Mouse (Mus musculus): ENCODE measurements at regions not wholly inside any gene's neighbourhood (a gene's known extent, or its start where the extent isn't known, plus 50 kb on each side); places are given as distances from the start of the nearest gene placed in this dataset.

GRCm38 (mm10) chr13:101427426-101428221, 340.4 kb downstream of the Pik3r1 start:
- DNase-seq: no peak

GRCm38 (mm10) chr13:101426461-101426860, 341.6 kb downstream of the Pik3r1 start:
- no peak for DNase-seq

GRCm38 (mm10) chr13:101422082-101422481, 345.9 kb downstream of the Pik3r1 start:
- DNase-seq: no peak

- DNase-seq: no peak
Observed at GRCm38 (mm10) chr13:101419457-101420025, 348.5 kb downstream of the Pik3r1 start.

- DNase-seq: no peak
Observed at GRCm38 (mm10) chr13:101418272-101418671, 349.7 kb downstream of the Pik3r1 start.

- DNase-seq: no peak
Observed at GRCm38 (mm10) chr13:101408885-101409284, 359.1 kb downstream of the Pik3r1 start.

GRCm38 (mm10) chr13:101407633-101408032, 360.4 kb downstream of the Pik3r1 start:
- no peak for DNase-seq

- no peak for DNase-seq
Observed at GRCm38 (mm10) chr13:101373581-101374189, 394.3 kb downstream of the Pik3r1 start.

GRCm38 (mm10) chr13:101371906-101372305, 396.1 kb downstream of the Pik3r1 start:
- no peak for DNase-seq

- no peak for DNase-seq
Observed at GRCm38 (mm10) chr13:101368170-101368569, 399.8 kb downstream of the Pik3r1 start.

GRCm38 (mm10) chr13:101355363-101355762, 412.7 kb downstream of the Pik3r1 start:
- no peak for DNase-seq

- no peak for DNase-seq
Observed at GRCm38 (mm10) chr13:101351123-101351522, 416.9 kb downstream of the Pik3r1 start.

- DNase-seq: no peak
Observed at GRCm38 (mm10) chr13:101349354-101349753, 418.7 kb downstream of the Pik3r1 start.

- no peak for DNase-seq
Observed at GRCm38 (mm10) chr13:101338280-101338872, 429.6 kb downstream of the Pik3r1 start.

- no peak for DNase-seq
Observed at GRCm38 (mm10) chr13:101318621-101319020, 449.4 kb downstream of the Pik3r1 start.

GRCm38 (mm10) chr13:101316336-101316735, 451.7 kb downstream of the Pik3r1 start:
- no peak for DNase-seq

GRCm38 (mm10) chr13:101314040-101314439, 454.0 kb downstream of the Pik3r1 start:
- DNase-seq: no peak

- DNase-seq: no peak
Observed at GRCm38 (mm10) chr13:101311634-101312314, 456.2 kb downstream of the Pik3r1 start.

GRCm38 (mm10) chr13:101308724-101309123, 459.3 kb downstream of the Pik3r1 start:
- no peak for DNase-seq

- DNase-seq: no peak
Observed at GRCm38 (mm10) chr13:101305695-101306413, 462.2 kb downstream of the Pik3r1 start.

- DNase-seq: no peak
Observed at GRCm38 (mm10) chr13:101305063-101305462, 463.0 kb downstream of the Pik3r1 start.

GRCm38 (mm10) chr13:101301361-101301760, 466.7 kb downstream of the Pik3r1 start:
- no peak for DNase-seq
